Mouse (Mus musculus): ENCODE results near the gene 1700049E17Rik1. TPM values are rescaled to one million over a fixed set of nuclear protein-coding genes. Genes with fewer than 3 reads are reported as not detected.

Gene 1700049E17Rik1
- polyA plus RNA-seq (2017; shearing (Covaris generic)) = not detected

GRCm38 (mm10) chr14:41924649-41925048 is at the start of gene 1700049E17Rik1:
Gene 1700049E17Rik1, plus strand, starts transcription at chr14:41924949.

GRCm38 (mm10) chr14:41907190-41907589 is 17.6 kb upstream of the 1700049E17Rik1 start, which contains the start of gene Gm7980:
Gene Gm7980, minus strand, starts transcription at chr14:41907290.

GRCm38 (mm10) chr14:41943695-41944094 is 18.9 kb downstream of the 1700049E17Rik1 start, which contains the start of gene 1700024B05Rik:
Gene 1700024B05Rik, plus strand, starts transcription at chr14:41943995.

DNA sequence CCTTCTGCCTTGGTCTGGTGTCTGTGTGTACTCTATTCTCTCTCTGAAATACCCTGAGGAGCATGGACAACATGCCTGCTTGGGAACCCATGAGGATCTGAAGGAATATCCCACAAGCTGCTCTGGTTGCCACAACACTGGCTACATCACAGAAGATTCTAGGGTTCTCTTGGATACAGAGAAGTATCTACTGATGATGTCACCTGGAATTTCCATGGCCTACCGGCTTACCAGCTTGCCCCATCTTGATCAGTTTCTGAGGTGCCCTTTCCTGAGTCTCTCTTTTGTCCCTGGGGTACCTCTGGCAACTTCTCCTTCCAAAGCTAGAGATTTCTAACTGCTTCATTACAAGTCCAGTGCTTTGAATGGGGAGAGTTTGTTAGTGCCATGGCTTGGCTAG is 43.1 kb downstream of the 1700049E17Rik1 start, which contains the start of gene Gm6401:
Gene Gm6401 (minus strand): TSS at position 101 of the 400 bp plus-strand sequence.

Other genes starting within 250 kb of the 1700049E17Rik1 start
- gene Gm8068, start 223.1 kb upstream of the 1700049E17Rik1 start, polyA plus RNA-seq (2017; shearing (Covaris generic)) = not detected
- gene Gm7929, start 174.3 kb upstream of the 1700049E17Rik1 start, polyA plus RNA-seq (2017; shearing (Covaris generic)) = not detected
- gene Gm47189, start 152.5 kb upstream of the 1700049E17Rik1 start, polyA plus RNA-seq (2017; shearing (Covaris generic)) = not detected
- gene Gm7980, start 17.7 kb upstream of the 1700049E17Rik1 start, polyA plus RNA-seq (2017; shearing (Covaris generic)) = not detected
- not detected for gene 1700024B05Rik, start 19.0 kb downstream of the 1700049E17Rik1 start, polyA plus RNA-seq (2017; shearing (Covaris generic))
- gene Gm6401, start 43.0 kb downstream of the 1700049E17Rik1 start, polyA plus RNA-seq (2017; shearing (Covaris generic)) = not detected
- gene Gm3543, start 58.4 kb downstream of the 1700049E17Rik1 start, polyA plus RNA-seq (2017; shearing (Covaris generic)) = not detected
- not detected for gene Gm7951, start 192.4 kb downstream of the 1700049E17Rik1 start, polyA plus RNA-seq (2017; shearing (Covaris generic))
- gene Gm17027, start 237.7 kb downstream of the 1700049E17Rik1 start, polyA plus RNA-seq (2017; shearing (Covaris generic)) = not detected